Mouse (Mus musculus) intestine, embryonic 14.5 days (tissue): ENCODE measurements around the gene Vps45. TPM values are rescaled to one million over a fixed set of nuclear protein-coding genes. Genes with fewer than 3 reads are reported as not detected.

Experiments used
- ATAC-seq: fragments of 200-750 bp; cut with Nextera tagmentation; replicated peaks from 2 replicates; pipeline ENCODE4 v1.8.0; 2017; ENCODE audit warnings: low read depth, moderate number of reproducible peaks, moderate TSS enrichment, moderate library complexity; ENCODE audit not compliant: low FRiP score, low TSS enrichment
- DNase-seq: peaks from one replicate; pipeline ENCODE4 v3.0.0-alpha.2; 2018; ENCODE audit warnings: low spot score
- H3K27ac ChIP-seq: fragments of 300-500 bp; sonication (generic); 2 replicates; pipeline ENCODE4 v1.5.1; 2014; ENCODE audit warnings: low read depth, mild to moderate bottlenecking, control low read depth
- H3K27me3 ChIP-seq: fragments of 300-500 bp; sonication (generic); replicated peaks from 2 replicates; pipeline ENCODE4 v1.6.1; 2014; ENCODE audit warnings: low read length, control low read depth; ENCODE audit not compliant: control insufficient read depth, insufficient read depth
- H3K36me3 ChIP-seq: fragments of 300-500 bp; sonication (generic); 2 replicates; pipeline ENCODE4 v1.6.1; 2014; ENCODE audit warnings: low read length, control low read depth; ENCODE audit not compliant: control insufficient read depth, insufficient read depth
- H3K4me1 ChIP-seq: fragments of 300-500 bp; sonication (generic); replicated peaks from 2 replicates; pipeline ENCODE4 v1.6.1; 2014; ENCODE audit warnings: low read length, control low read depth, mixed read lengths; ENCODE audit not compliant: control insufficient read depth, insufficient read depth
- H3K4me2 ChIP-seq: fragments of 300-500 bp; sonication (generic); 2 replicates; pipeline ENCODE4 v1.6.1; 2014; ENCODE audit warnings: low read length
- H3K4me3 ChIP-seq: fragments of 300-500 bp; sonication (generic); 2 replicates; pipeline ENCODE4 v1.5.1; 2014; ENCODE audit warnings: low read depth, low read length, control low read depth, mixed read lengths
- H3K9ac ChIP-seq: fragments of 300-500 bp; sonication (generic); 2 replicates; pipeline ENCODE4 v1.6.1; 2014; ENCODE audit warnings: mild to moderate bottlenecking, low read length
- H3K9me3 ChIP-seq: fragments of 300-500 bp; sonication (generic); 2 replicates; pipeline ENCODE4 v1.6.1; 2016; ENCODE audit warnings: low read length, control low read depth; ENCODE audit not compliant: control insufficient read depth
- WGBS: fragments of 180-500 bp; shearing (Covaris S2); extraction: QIAGEN DNeasy Blood & Tissue Kit; methylation state at CpG from one replicate; pipeline ENCODE4 v1.1.7; 2014; 5-methylcytosine and 5-hydroxymethylcytosine counted together
- polyA plus RNA-seq: library from polyadenylated mRNA; unstranded; fragments of >200 nt; fragmentation: Nextera tagmentation; extraction: Ambion mirVana; gene quantifications from 2 replicates; pipeline ENCODE4 v1.2.1, GENCODE M21; 2014

Vps45 gene
- polyA plus RNA-seq, 1 experiment from 2014 or later: 20.6 TPM

- no peak for DNase-seq
- no peaks in the 10 kb centered on the region for H3K27me3 ChIP-seq
- ATAC-seq: no peak
- 78% methylated on average over 15 of the region's 15 CpGs for WGBS
- H3K4me3 ChIP-seq: no peak overlapping the region
- H3K27ac ChIP-seq: no peak overlapping the region
- no peaks in the 10 kb centered on the region for H3K4me1 ChIP-seq
- no peaks in the 10 kb centered on the region for H3K36me3 ChIP-seq
- no peaks in the 10 kb centered on the region for H3K9me3 ChIP-seq
- H3K4me2 ChIP-seq: no peak overlapping the region
- no peak overlapping the region for H3K9ac ChIP-seq
These were observed 24.6 kb upstream of the Vps45 start for GRCm38 (mm10) chr3:96082714-96083508.

GRCm38 (mm10) chr3:96082100-96082499, 23.8 kb upstream of the Vps45 start:
- H3K27ac ChIP-seq: no peak overlapping the region
- no peak overlapping the region for H3K4me2 ChIP-seq
- no peaks in the 10 kb centered on the region for H3K4me1 ChIP-seq
- 73% methylated on average over 2 of the region's 2 CpGs for WGBS
- DNase-seq (no peak), ATAC-seq (no peak)
- H3K36me3 ChIP-seq: no peaks in the 10 kb centered on the region
- H3K9ac ChIP-seq: no peak overlapping the region
- H3K4me3 ChIP-seq: no peak overlapping the region
- no peaks in the 10 kb centered on the region for H3K27me3 ChIP-seq
- no peaks in the 10 kb centered on the region for H3K9me3 ChIP-seq

- no peaks in the 10 kb centered on the region for H3K36me3 ChIP-seq
- no peak for DNase-seq
- no peak overlapping the region for H3K27ac ChIP-seq
- no peaks in the 10 kb centered on the region for H3K27me3 ChIP-seq
- no peaks in the 10 kb centered on the region for H3K9me3 ChIP-seq
- H3K4me3 ChIP-seq: no peak overlapping the region
- H3K9ac ChIP-seq: no peak overlapping the region
- H3K4me1 ChIP-seq: no peaks in the 10 kb centered on the region
- no peak overlapping the region for H3K4me2 ChIP-seq
- 84% methylated on average over 4 of the region's 4 CpGs for WGBS
- no peak for ATAC-seq
These were observed 23.4 kb upstream of the Vps45 start for GRCm38 (mm10) chr3:96081650-96082049.

- H3K4me1 ChIP-seq: no peaks in the 10 kb centered on the region
- no peak overlapping the region for H3K9ac ChIP-seq
- DNase-seq: no peak
- no peak overlapping the region for H3K4me3 ChIP-seq
- H3K4me2 ChIP-seq: no peak overlapping the region
- no peak overlapping the region for H3K27ac ChIP-seq
- no peaks in the 10 kb centered on the region for H3K27me3 ChIP-seq
- H3K36me3 ChIP-seq: no peaks in the 10 kb centered on the region
- ATAC-seq: no peak
- WGBS: 70% methylated on average over 1 of the region's 1 CpGs
- no peaks in the 10 kb centered on the region for H3K9me3 ChIP-seq
These were observed 22.7 kb upstream of the Vps45 start for GRCm38 (mm10) chr3:96081006-96081405.

- H3K27me3 ChIP-seq: no peaks in the 10 kb centered on the region
- H3K4me1 ChIP-seq: no peaks in the 10 kb centered on the region
- H3K4me3 ChIP-seq: no peak overlapping the region
- WGBS: 43% methylated on average over 3 of the region's 3 CpGs
- H3K36me3 ChIP-seq: no peaks in the 10 kb centered on the region
- no peak overlapping the region for H3K27ac ChIP-seq
- no peak overlapping the region for H3K9ac ChIP-seq
- DNase-seq (no peak), ATAC-seq (no peak)
- H3K9me3 ChIP-seq: no peaks in the 10 kb centered on the region
- H3K4me2 ChIP-seq: no peak overlapping the region
These were observed 20.4 kb upstream of the Vps45 start for GRCm38 (mm10) chr3:96078711-96079110.

GRCm38 (mm10) chr3:96078066-96078465, 19.8 kb upstream of the Vps45 start:
- Histone ChIP-seq H3K36me3 (no peaks in the 10 kb centered on the region), H3K27me3 (no peaks in the 10 kb centered on the region), H3K4me2 (no peak overlapping the region), H3K9me3 (no peaks in the 10 kb centered on the region), H3K4me1 (no peaks in the 10 kb centered on the region), H3K4me3 (no peak overlapping the region), H3K27ac (no peak overlapping the region), H3K9ac (no peak overlapping the region)
- 76% methylated on average over 6 of the region's 6 CpGs for WGBS
- peak; percentile 37 for DNase-seq
- no peak for ATAC-seq

GRCm38 (mm10) chr3:96072921-96073486, 14.7 kb upstream of the Vps45 start:
- Histone ChIP-seq H3K9me3 (no peaks in the 10 kb centered on the region), H3K27me3 (no peaks in the 10 kb centered on the region), H3K9ac (no peak overlapping the region), H3K36me3 (no peaks in the 10 kb centered on the region), H3K4me2 (no peak overlapping the region), H3K4me1 (no peaks in the 10 kb centered on the region), H3K4me3 (no peak overlapping the region), H3K27ac (no peak overlapping the region)
- DNase-seq (peak; percentile 15), ATAC-seq (no peak)
- WGBS: 75% methylated on average over 12 of the region's 12 CpGs

- Histone ChIP-seq H3K36me3 (no peaks in the 10 kb centered on the region), H3K9me3 (no peaks in the 10 kb centered on the region), H3K4me1 (no peaks in the 10 kb centered on the region), H3K27me3 (no peaks in the 10 kb centered on the region), H3K4me3 (no peak overlapping the region), H3K4me2 (no peak overlapping the region), H3K9ac (no peak overlapping the region), H3K27ac (no peak overlapping the region)
- WGBS: 78% methylated on average over 4 of the region's 4 CpGs
- DNase-seq: no peak
- no peak for ATAC-seq
These were observed 12.0 kb upstream of the Vps45 start for GRCm38 (mm10) chr3:96070241-96070640.

GRCm38 (mm10) chr3:96069542-96069941, 11.3 kb upstream of the Vps45 start:
- H3K4me3 ChIP-seq: no peak overlapping the region
- WGBS: 59% methylated on average over 1 of the region's 1 CpGs
- H3K9ac ChIP-seq: no peak overlapping the region
- no peaks in the 10 kb centered on the region for H3K4me1 ChIP-seq
- no peak overlapping the region for H3K4me2 ChIP-seq
- H3K9me3 ChIP-seq: no peaks in the 10 kb centered on the region
- no peak for ATAC-seq
- H3K27me3 ChIP-seq: no peaks in the 10 kb centered on the region
- no peaks in the 10 kb centered on the region for H3K36me3 ChIP-seq
- DNase-seq: no peak
- no peak overlapping the region for H3K27ac ChIP-seq
